Mouse (Mus musculus) cerebellum, adult (tissue): ENCODE results near the gene 2310061I04Rik.

ENCODE experiments used
- ATAC-seq: cut with Nextera tagmentation; 2 replicates; pipeline ENCODE4 v1.9.2; 2017; ENCODE audit warnings: mild to moderate bottlenecking, moderate library complexity, mixed read lengths; ENCODE audit not compliant: insufficient number of reproducible peaks, low FRiP score, low TSS enrichment

Gene 2310061I04Rik

DNA sequence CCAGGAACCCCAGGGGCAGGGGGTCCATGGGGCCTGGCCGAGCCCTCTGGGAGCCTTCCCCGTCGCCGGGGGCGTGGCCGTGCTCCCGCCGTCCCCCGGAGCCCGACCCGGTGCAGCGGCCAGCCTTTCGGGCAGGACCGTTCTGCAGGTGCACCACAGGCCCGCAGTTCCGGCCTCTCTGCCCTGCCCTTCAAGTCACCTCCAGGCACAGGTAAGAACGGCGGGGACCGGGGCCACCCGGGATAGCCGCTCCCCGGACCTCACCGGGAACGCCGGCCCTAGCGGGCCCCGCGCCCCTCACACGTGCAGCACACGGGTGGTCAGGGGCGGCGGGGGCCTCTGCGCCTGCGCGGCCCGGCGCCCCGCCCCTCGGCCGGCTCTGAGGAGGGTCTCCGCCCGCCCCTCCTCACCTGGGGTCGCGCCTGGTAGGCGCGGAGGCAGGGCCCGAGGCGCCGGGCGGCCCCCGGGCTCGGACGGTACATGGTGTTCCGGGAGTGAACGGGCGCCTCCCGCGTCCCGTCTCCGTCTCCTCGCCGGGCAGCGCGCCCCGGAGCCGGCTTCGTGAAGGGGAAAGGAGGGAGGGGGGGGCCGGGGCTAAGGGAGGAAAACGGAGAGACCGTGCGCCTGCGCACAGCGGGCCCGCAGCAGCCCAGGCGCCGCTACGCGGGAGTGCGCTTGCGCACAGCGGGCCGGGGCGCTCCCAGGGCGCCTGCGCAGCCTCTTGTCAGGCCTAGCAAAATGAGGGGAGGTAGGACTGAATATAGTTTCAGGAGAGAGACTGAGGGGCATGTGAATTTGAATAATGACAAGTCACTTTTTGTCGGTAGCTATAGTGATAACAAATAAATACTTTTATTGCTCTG lies at the start of gene 2310061I04Rik:
2310061I04Rik (minus strand) TSS at position 651 of the 863 bp plus-strand sequence.
- ATAC-seq = peak; percentile 87

DNA sequence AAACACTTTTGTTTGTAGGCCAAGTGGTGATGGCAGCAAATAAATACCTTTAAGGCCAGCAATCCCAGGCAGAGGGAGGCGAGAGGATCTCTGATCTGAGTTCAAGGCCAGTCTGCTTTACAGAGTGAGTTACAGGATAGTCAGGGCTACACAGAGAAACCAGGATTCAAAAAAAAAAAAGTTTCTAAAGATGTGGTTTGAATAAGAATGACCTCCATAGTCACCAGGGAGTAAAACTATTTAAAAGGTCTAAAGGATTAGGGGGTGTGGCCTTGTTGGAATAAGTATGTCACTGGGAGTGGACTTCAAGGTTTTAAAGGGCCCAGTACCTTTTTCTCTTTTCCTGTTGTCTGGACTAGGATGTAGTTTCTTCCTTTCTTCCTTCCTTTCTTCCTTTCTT lies 42.7 kb upstream of the 2310061I04Rik start:
- no peak for ATAC-seq

DNA sequence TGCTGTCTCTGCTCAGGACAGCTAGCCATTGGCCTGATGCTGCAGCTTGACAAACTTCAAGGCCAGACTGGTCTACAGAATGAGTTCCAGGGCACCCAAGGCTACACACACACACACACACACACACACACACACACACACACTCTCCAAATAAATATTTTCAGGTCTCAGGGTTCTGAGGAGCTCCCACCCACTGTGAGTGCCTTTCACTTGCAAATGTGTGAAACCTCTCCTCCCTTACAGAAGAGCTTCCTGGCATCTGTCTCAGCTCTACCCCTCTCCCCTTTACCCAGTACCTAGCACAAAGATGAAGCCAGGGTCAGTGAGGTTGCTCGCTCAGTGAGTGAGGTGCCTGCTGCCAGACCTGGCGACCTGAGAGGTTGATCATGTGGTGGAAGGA lies 41.9 kb upstream of the 2310061I04Rik start:
- ATAC-seq = no peak

DNA sequence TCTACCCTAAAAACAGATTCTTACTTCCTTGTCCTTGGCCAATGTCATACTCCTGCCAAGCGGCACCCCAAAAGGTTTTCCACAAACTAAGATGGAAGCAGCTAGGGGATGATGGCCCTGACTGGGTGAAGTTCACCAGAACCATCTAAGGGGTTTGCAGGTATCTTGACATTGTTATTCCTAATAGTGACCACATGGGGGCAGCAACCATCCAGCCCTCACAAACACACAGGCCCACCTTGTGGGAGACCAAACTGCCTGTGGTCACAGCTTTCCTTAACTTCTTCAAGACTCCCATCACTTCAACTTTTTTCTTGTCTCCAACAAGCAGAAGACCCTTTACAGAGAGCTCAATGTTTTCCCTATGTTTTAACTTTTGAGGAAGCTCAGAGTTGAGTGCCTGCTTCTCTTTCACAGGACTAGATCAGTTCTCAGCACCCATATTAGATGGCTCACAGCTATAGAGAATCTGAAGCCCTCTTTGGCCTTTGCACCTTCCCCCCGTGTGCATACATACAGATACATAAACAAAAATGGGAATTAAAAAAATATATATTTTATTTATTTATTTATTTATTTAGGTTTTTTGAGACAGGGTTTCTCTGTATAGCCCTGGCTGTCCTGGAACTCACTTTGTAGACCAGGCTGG lies 40.6 kb upstream of the 2310061I04Rik start:
- no peak; the same call in 1 of the 2 replicates for ATAC-seq

DNA sequence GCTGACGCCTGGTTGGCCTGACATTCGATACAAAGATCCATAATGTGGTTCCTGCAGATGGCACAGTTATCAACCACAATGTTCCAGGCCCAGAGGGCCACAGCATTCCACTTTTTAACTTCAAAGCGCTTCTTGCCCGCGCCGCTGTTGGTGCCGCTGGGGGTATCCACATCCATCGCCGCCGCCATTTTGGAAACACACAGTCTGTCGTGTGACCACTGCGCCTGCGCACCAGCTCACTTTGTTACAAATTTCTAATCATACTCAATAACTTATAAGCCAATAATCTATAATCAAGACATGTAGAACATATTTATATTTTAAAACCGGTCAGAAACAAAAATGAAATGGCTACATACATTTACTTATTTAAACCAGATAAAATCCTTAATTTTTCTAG lies 38.5 kb upstream of the 2310061I04Rik start:
- peak; percentile 56; the same call in 1 of the 2 replicates for ATAC-seq

DNA sequence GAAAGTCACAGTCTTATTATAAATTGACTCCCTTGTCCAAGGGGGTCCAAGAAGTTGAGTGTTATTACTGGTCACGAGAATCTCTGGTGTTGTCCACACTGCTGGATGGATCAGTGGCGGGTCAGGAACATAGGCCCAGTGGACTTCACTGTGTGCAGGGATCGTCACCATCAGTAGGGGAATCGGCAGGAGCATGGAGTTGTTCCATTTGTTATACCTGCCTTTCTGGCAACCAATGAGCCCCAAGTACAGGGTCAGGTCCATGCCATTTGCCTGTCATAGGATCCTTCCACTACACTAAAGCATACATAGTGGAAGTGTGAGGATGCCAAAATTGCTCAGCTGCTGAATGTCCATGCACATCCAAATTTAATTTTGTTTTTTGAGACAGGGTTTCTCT lies 35.4 kb upstream of the 2310061I04Rik start:
- no peak for ATAC-seq

DNA sequence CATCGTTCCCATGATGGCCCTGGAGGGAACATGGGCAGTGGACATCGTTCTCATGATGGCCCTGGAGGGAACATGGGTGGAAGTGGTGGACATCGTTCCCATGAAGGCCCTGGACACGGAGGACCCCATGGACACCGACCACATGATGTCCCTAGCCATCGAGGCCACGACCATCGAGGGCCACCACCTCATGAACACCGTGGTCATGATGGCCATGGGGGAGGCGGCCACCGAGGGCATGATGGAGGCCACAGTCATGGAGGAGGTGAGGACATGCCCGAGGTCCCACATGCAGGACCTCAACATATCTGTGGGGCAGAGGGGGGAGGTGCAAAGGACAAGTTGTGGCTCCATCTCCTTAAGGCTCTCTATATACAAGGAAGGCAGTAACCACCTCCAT lies 33.4 kb upstream of the 2310061I04Rik start:
- no peak; the same call in 1 of the 2 replicates for ATAC-seq

DNA sequence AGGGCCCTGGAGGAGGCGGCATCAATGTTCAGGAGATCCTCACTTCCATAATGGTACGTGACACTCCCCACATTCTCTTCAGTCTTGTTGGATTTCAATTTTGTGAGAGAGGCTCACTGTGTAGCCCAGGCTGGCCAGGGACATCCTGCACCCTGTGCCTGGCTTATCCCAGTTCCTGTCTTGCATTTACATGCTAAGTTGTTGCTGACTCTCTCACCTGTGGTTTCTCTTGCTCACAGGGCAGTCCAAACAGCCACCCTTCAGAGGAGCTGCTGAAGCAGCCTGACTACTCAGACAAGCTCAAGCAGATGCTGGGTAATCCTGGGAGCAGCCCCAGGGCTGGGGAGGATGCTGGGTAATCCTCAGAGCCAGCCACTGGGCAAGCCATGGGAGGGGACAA lies 32.3 kb upstream of the 2310061I04Rik start:
- no peak for ATAC-seq

DNA sequence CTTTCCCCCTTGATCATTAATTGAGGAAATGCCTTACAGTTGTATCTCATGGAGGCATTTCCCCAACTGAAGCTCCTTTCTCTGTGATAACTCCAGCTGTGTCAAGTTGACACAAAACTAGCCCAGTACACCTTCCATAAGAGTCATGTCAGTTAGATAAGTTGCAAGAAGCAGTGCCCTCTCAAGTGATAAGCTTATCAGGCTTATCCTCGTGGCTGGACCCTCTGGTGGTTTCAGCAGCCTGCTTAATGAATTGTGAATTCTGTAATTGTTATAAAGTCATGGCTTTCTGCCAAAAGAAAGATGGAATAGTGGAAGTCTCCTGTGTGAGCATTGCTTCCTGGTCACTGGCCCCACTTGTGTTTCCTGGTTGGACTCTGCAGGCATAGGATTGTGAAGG lies 30.2 kb upstream of the 2310061I04Rik start:
- ATAC-seq = no peak

DNA sequence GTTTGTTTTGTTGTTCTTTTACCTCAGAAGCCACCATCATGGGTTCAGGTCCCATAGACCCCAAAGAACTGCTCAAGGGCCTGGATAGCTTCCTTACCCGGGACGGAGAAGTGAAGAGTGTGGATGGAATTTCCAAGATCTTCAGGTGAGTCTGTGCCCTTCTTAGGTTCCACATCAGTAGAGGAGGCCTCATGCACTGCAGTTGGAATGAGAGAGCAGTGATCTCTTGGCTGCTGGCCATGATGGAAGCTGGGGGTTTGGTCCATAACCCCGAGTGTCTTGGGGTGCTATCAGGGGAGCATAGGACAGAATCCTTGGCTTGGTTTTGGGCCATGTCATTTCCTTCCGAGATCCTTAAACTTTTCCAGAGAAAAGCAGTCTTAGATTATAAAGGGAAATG lies 26.1 kb upstream of the 2310061I04Rik start:
- no peak for ATAC-seq

DNA sequence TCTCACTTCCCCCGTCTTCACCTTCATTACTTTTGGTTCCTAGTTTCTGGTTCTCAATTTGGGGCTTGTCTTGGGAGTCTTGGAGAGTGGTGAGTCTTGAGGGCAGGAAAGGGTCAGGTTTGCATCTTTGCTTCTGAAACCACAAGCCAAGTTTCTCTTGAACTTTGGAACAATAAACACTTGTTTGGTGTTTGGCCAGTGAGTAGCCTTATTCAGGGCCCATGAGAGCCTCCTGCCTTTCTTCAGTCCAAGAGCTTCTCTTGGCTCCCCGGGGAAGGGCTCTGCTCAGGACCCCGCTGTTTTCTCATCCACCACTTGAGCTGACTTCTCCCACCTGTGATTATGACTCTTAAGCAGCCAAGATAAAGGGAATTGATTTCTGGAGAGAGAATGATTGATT lies 25.3 kb upstream of the 2310061I04Rik start:
- no peak for ATAC-seq

DNA sequence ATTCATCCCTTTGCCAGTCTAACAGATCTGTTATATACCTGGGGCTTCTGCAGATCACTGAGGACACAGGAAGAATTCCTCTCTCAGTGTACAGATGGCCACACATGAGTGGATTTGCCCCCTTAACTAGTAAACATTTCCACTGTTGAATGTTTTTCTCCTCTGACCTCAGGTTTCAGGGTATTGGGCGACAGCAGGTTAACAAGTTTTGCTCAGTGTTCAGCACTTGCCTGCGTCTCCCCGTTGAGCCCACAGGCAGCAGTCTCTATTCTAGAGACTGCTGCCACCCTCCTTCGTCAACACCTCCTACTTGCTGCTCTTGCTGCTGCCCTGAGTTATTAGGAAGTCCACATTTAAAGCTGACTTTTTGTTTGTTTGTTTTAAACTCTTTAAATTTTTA lies 24.5 kb upstream of the 2310061I04Rik start:
- ATAC-seq = no peak

DNA sequence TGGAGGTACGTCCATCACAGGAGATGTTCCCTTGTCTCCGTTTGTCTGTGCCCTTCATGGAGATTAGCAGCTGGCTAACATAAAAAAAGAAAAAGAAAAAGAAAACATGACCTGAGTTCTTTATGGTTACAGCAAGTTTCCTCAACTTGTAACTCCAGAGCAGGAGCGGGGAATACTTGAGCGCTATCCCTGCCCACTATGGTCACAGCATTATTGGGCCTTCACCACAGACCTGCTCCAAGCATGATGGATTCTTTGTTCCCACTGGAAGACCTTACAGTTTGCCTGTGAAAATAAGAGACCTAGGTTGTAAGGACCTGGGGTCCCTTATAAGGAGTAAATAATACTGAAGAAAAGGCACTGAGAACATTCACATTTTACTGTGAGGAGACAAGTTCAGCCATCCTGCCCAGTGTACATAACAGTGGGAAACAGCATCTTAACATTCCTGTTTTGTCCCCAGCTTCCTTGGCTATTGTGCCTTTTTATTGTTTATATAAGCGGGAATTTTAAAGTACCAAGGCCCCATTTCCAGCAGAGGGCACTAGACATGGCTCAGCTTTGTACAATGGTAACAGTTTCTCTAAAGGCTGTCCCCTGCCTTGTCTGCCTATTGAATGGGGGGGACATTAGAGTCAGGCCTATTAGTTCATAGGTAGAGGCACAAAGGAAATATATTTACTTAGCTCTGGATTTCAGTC lies 23.8 kb upstream of the 2310061I04Rik start:
- no peak for ATAC-seq

DNA sequence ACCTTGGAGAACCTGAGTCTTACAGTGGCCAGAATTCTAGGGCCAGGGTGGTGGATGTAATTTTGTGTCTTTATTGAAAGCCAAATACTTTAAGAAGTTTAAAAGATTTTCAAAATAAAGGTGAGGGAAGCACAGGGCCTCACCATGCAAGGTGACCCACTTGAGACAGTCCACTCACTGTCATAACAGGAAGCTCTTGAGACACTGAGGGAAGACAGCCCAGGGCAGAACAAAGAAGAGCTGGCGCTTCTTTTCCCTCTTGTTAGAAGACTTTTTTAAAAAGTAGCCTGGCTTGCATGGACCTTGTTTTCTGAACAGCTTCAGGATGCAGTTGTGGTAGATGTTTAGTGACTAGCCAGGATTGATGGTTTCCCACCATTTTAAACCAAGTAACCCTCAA lies 23.2 kb upstream of the 2310061I04Rik start:
- ATAC-seq = no peak

DNA sequence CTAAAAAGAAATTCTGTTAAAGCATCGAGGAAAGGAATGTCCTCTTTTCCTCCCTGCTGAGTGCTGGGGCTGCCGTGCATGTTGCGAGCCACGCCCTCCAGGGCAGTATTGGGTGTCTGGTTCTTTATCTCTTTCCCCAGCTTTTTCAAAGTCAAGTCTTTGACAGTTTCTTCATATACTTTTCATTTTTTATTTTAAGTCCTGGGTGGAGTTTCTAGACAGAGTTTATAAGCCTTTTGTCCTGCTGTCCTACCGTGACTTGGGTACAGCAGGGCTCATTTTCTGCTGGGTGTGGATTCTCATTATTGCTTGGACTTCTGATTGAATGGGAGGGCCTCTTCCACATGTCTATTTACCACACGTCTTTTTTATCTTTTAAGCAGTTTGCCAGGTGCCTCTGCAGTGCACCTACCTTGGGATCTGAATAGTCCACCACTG lies 22.7 kb upstream of the 2310061I04Rik start:
- ATAC-seq = no peak

DNA sequence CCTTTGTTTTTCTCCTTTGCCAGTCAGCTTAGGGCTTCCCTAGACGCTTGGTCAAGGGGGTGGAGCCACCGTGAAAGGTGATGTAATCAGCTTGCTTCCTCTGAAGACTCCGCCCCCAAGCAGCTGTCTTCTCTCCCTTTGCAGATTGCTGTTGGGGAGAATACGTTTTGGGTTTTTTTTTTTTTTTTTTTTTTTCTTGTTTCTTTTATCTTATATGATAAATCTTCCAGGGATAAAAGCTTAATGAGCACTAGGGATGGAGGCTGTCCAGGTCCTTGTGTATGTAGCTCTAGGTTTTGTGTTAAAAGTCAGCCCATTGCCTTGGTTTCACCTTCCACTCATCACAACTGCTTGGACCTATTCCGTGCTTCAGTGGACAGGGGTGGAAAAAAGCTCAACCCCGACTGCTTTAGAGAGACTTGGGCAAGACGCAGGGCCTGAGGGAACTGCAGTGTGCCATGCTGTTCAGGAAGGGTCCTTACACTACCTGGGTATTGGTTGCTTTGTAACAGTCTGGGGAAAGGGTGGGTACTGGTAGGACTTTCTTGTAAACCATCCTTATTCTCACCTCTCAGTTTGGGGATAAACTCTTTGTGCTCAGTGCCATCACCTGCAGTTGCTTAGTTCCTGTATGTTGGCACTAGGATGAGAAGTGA lies 22.0 kb upstream of the 2310061I04Rik start:
- ATAC-seq = peak; percentile 53; the same call in 1 of the 2 replicates

DNA sequence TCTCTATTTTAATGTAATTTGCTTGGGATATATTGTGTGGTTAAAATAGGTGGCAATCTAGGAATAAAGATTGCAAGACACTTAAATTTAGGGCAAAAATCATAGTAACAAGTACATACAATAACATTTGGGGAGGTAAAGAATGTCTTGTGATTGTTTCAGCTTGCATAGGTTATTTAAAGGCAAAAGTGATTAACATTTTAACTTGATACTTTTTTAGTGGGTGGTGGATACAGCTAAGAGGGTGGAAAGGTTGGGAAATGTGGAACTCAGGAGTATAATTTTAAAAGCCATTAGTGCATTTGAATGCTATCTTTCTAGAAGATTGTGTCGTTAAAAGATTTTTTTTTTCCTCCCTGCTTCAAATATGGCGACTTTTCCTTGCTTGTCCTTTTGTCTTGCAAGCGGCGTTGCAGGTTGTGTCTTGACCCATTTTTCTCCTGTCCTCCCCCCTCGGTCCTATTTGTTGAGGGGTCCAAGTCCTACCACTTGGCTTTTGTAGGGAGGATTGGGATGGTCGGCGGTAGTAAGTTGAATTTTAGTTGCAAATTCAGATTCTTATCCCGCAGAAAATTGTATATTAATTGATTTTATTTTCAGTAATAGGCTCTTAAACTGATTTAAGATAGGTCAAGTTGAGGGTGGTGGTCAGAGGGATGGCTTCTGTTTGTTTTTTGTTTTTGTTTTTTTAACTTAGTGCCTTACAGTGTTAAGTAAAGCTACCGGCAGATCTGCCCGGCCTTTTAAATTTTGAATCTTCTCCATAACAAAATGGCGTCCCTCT lies 21.2 kb upstream of the 2310061I04Rik start:
- ATAC-seq = no peak

DNA sequence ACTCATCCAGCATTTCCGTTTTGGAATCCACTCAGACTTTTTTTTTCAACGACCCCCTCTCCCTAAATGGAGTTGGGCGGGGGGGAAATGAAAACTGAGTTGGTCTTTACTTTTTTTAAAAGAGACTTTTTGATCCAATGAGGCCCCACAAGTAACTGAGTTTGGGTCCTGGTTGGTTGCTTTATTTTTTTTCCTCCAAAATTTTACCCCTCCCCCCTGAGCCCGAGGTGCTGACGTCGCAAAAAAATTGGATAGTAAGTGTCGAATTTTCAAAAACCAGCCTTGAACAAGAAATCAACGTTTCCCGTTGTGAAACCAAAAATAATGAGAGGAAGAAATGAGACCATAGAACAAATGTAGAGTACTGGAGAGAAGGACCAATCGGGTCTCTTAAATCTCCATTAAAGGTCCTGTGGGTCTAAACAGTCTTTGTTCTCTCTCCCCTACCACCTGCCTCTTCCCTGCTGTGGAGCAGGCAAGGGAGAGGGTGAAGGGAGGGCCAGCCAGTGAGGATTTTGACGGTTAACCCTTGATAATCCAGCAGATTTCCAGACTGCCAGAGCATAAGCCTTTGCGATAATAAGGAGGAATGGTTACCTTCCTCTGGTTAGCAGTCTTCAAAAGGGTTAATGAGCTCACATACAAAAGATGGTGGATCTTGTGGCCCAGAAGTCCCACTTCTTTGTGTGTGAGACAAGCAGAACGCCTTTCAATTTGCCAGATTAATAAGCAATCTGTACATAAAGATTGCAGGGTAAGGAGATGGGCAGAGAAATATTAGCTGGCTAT lies 20.4 kb upstream of the 2310061I04Rik start:
- no peak for ATAC-seq

DNA sequence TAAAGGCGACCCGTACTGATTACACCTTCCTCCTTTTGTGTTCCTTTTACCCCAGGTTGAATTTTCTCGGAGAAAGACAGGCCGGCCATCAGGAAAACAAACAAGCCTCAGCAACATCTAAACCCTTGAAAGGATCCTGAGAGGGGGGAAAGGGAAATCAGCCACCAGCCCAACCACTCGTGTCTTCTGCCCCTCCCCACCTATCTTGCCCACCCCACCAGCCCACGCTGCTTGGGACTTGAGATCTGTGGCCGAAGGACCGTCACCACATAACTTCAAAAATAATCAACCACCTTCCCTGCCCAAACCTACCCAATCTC lies 19.9 kb upstream of the 2310061I04Rik start:
- no peak for ATAC-seq
